Mouse (Mus musculus) heart, postnatal 36 days (tissue): ENCODE data around the gene Fmnl2. TPM values are rescaled to one million over a fixed set of nuclear protein-coding genes. Genes with fewer than 3 reads are reported as not detected.

ENCODE experiments used
- DNase-seq, 2 experiments: peaks; one replicate each; pipeline ENCODE4 v3.0.0; 2021 to 2022
- intact Hi-C: fragments of 180-260 bp; cut with DNase I; formaldehyde crosslinking; loops from one replicate; pipeline ENCODE4 v1.15.1; 2025
- total RNA-seq, 2 experiments: library from RNA; stranded (reverse); gene quantifications; 2 replicates each; pipeline ENCODE4 v1.2.3; 2021

Gene Fmnl2
- total RNA-seq, 2 experiments from 2014 or later = 5.6 to 6.8 TPM

GRCm38 (mm10) chr2:52977921-52978675, 120.4 kb downstream of the Fmnl2 start:
- DNase-seq = no peak
- intact Hi-C loops = no loop called here

- no peak for DNase-seq
- intact Hi-C loops = no loop called here
These were observed 121.1 kb downstream of the Fmnl2 start for GRCm38 (mm10) chr2:52978796-52979195.

GRCm38 (mm10) chr2:52979280-52979763, 121.7 kb downstream of the Fmnl2 start:
- no peak for DNase-seq
- intact Hi-C loops = no loop called here

- DNase-seq = no peak
- intact Hi-C loops = loop anchor here (10.0 kb wide), 1 partner anchor 116 kb away; no protein-coding TSS in a partner anchor
These were observed 123.5 kb downstream of the Fmnl2 start for GRCm38 (mm10) chr2:52981126-52981525.

GRCm38 (mm10) chr2:52981595-52981994, 123.9 kb downstream of the Fmnl2 start:
- DNase-seq = no peak
- intact Hi-C loops = loop anchor here (10.0 kb wide), 1 partner anchor 117 kb away; no protein-coding TSS in a partner anchor

- no peak for DNase-seq
- intact Hi-C loops = loop anchor here (10.0 kb wide), 1 partner anchor 118 kb away; no protein-coding TSS in a partner anchor
These were observed 124.8 kb downstream of the Fmnl2 start for GRCm38 (mm10) chr2:52982502-52982901.

GRCm38 (mm10) chr2:52984556-52984955, 126.9 kb downstream of the Fmnl2 start:
- intact Hi-C loops = loop anchor here (10.0 kb wide), 1 partner anchor 120 kb away; no protein-coding TSS in a partner anchor
- no peak for DNase-seq

- no peak for DNase-seq
- intact Hi-C loops = loop anchor here (10.0 kb wide), 1 partner anchor 120 kb away; no protein-coding TSS in a partner anchor
These were observed 127.5 kb downstream of the Fmnl2 start for GRCm38 (mm10) chr2:52985167-52985566.

- intact Hi-C loops = loop anchor here (10.0 kb wide), 1 partner anchor 122 kb away; no protein-coding TSS in a partner anchor
These were observed 128.7 kb downstream of the Fmnl2 start for GRCm38 (mm10) chr2:52986354-52986753.

GRCm38 (mm10) chr2:52987035-52987434, 129.4 kb downstream of the Fmnl2 start:
- intact Hi-C loops = loop anchor here (10.0 kb wide), 1 partner anchor 122 kb away; no protein-coding TSS in a partner anchor
- no peak for DNase-seq

More at GRCm38 (mm10) chr2:52986354-52986753, 128.7 kb downstream of the Fmnl2 start:
- DNase-seq = no peak

GRCm38 (mm10) chr2:52987637-52988295, 130.1 kb downstream of the Fmnl2 start:
- intact Hi-C loops = loop anchor here (2.0 to 10.0 kb wide), 2 partner anchors 19 to 123 kb away; no protein-coding TSS in a partner anchor

GRCm38 (mm10) chr2:52989316-52989715, 131.7 kb downstream of the Fmnl2 start:
- DNase-seq = no peak
- intact Hi-C loops = loop anchor here (2.0 to 10.0 kb wide), 2 partner anchors 17 to 125 kb away; no protein-coding TSS in a partner anchor

More at GRCm38 (mm10) chr2:52987637-52988295, 130.1 kb downstream of the Fmnl2 start:
- no peak for DNase-seq

GRCm38 (mm10) chr2:52990874-52991687, 133.4 kb downstream of the Fmnl2 start:
- peak; percentile 47 to 68 for DNase-seq
- intact Hi-C loops = loop anchor here (5.0 kb wide), 1 partner anchor 49 kb away; no protein-coding TSS in a partner anchor

- no peak for DNase-seq
- intact Hi-C loops = loop anchor here (5.0 kb wide), 1 partner anchor 49 kb away; no protein-coding TSS in a partner anchor
These were observed 134.1 kb downstream of the Fmnl2 start for GRCm38 (mm10) chr2:52991688-52992194.

- intact Hi-C loops = loop anchor here (5.0 kb wide), 1 partner anchor 51 kb away; no protein-coding TSS in a partner anchor
- no peak for DNase-seq
These were observed 135.6 kb downstream of the Fmnl2 start for GRCm38 (mm10) chr2:52993241-52993640.

- intact Hi-C loops = loop anchor here (5.0 kb wide), 1 partner anchor 52 kb away; no protein-coding TSS in a partner anchor
These were observed 136.9 kb downstream of the Fmnl2 start for GRCm38 (mm10) chr2:52994526-52994925.

GRCm38 (mm10) chr2:52997955-52998750, 140.5 kb downstream of the Fmnl2 start:
- DNase-seq = peak; percentile 34 to 47
- intact Hi-C loops = loop anchor here (5.0 kb wide), 1 partner anchor 41 kb away; no protein-coding TSS in a partner anchor

More at GRCm38 (mm10) chr2:52994526-52994925, 136.9 kb downstream of the Fmnl2 start:
- DNase-seq = peak in 1 of 2 experiments; percentile 22

- DNase-seq = no peak
These were observed 141.9 kb downstream of the Fmnl2 start for GRCm38 (mm10) chr2:52999524-52999969.

More at GRCm38 (mm10) chr2:52999524-52999969, 141.9 kb downstream of the Fmnl2 start:
- intact Hi-C loops = loop anchor here (5.0 kb wide), 1 partner anchor 42 kb away; no protein-coding TSS in a partner anchor
